10 mouse cellular contexts compared by ENCODE assay signal in the genomic region with DNA sequence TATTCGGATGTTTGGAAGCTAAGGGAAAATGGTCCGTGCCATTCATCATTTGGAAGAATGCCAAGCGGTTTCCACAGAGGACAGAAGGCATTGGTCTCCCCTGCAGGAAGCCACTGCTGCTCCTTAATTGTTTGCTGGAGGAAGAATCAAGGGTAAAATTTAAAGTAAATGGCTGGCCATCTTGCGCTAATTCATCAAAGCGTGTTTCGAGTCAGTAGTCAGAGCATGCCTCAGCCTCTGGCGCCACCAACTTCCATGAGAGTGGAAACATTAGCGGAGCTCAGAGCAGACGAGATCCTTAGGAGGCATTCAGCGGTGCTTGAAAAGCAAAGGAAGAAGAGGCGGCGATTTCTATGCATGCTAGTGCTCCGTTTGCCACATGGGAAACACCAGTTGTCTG.
DNase-seq lines count a peak whose midpoint lies in the region; ATAC-seq and TF ChIP-seq lines count a peak whose summit lies in the region.
"Had no signal": no experiment of that assay in that cellular context is flagged by ENCODE, and none has a peak within 500 bp of the region (broad histone marks: within the 10 kb centered on the region; RNA-seq: fewer than 3 reads in every experiment).

No protein-coding gene starts in this region.

- 86% methylated on average over 13 of the region's 13 CpGs for WGBS in midbrain, embryonic 14.5 days
- WGBS in midbrain, embryonic 11.5 days = 88% methylated on average over 13 of the region's 13 CpGs
- WGBS in heart, adult 2 months = 69% methylated on average over 13 of the region's 13 CpGs
- 70% methylated on average over 13 of the region's 13 CpGs for WGBS in liver, embryonic 12.5 days (ENCODE audit: insufficient replicate concordance)

- peak; percentile 27; the same call in 1 of the 2 replicates for ATAC-seq in midbrain, embryonic 14.5 days (ENCODE audit: low FRiP score, low TSS enrichment)
- no peak for ATAC-seq in midbrain, embryonic 11.5 days (ENCODE audit: low FRiP score)
- no peak for ATAC-seq in liver, embryonic 12.5 days
- no peak for ATAC-seq in activated CD4-positive, CD25-positive, alpha-beta regulatory T cell, adult 4 months

- H3K36me3 ChIP-seq in midbrain, embryonic 14.5 days (ENCODE audit: control insufficient read depth, insufficient read depth, low read length) = no peaks in the 10 kb centered on the region
- H3K36me3 ChIP-seq in midbrain, embryonic 11.5 days (ENCODE audit: control insufficient read depth, insufficient read depth, low read length) = no peaks in the 10 kb centered on the region
- H3K36me3 ChIP-seq in heart, adult 2 months (ENCODE audit: control insufficient read depth, insufficient read depth, low read length) = no peaks in the 10 kb centered on the region
- no peaks in the 10 kb centered on the region for H3K36me3 ChIP-seq in liver, embryonic 12.5 days
- H3K36me3 ChIP-seq: limb, embryonic 13.5 days; midbrain, embryonic 12.5 days had no signal

- intact Hi-C loops in left cerebral cortex, postnatal 25 days (cut with DNase I) = no loop called here
- intact Hi-C loops in heart, adult 2 months (cut with DNase I) = no loop called here

- no peaks in the 10 kb centered on the region for H3K79me2 ChIP-seq in heart, adult 2 months (replicated peaks; ENCODE audit: control insufficient read depth, insufficient read depth, low read length)

- no peak for TF ChIP-seq EP300 in heart, adult 2 months (IDR thresholded peaks at IDR 0.05; ENCODE audit: insufficient read depth, low read depth, low read length)

- no peak overlapping the region for H3K27ac ChIP-seq in midbrain, embryonic 14.5 days (replicated peaks; ENCODE audit: low read depth, low read length)
- H3K27ac ChIP-seq in midbrain, embryonic 11.5 days (ENCODE audit: low read depth, low read length) = no peak overlapping the region
- H3K27ac ChIP-seq in heart, adult 2 months = no peak overlapping the region
- H3K27ac ChIP-seq in liver, embryonic 12.5 days = no peak overlapping the region
- H3K27ac ChIP-seq: limb, embryonic 13.5 days; midbrain, embryonic 12.5 days had no signal

- no peak overlapping the region for H3K4me3 ChIP-seq in midbrain, embryonic 14.5 days (replicated peaks; ENCODE audit: low read depth, low read length)
- no peak overlapping the region for H3K4me3 ChIP-seq in midbrain, embryonic 11.5 days (ENCODE audit: low read depth, low read length)
- no peak overlapping the region for H3K4me3 ChIP-seq in heart, adult 2 months
- H3K4me3 ChIP-seq in liver, embryonic 12.5 days = no peak overlapping the region
- H3K4me3 ChIP-seq: limb, embryonic 13.5 days; midbrain, embryonic 12.5 days had no signal

- H3K9ac ChIP-seq in midbrain, embryonic 14.5 days (replicated peaks; ENCODE audit: low read length) = no peak overlapping the region
- no peak overlapping the region for H3K9ac ChIP-seq in midbrain, embryonic 11.5 days (ENCODE audit: low read length)
- H3K9ac ChIP-seq in heart, adult 2 months (ENCODE audit: low read depth, low read length) = no peak overlapping the region
- H3K9ac ChIP-seq in liver, embryonic 12.5 days = no peak overlapping the region
- H3K9ac ChIP-seq: limb, embryonic 13.5 days; midbrain, embryonic 12.5 days had no signal

- H3K27me3 ChIP-seq in midbrain, embryonic 14.5 days (ENCODE audit: control insufficient read depth, insufficient read depth, low read length) = no peaks in the 10 kb centered on the region
- no peaks in the 10 kb centered on the region for H3K27me3 ChIP-seq in midbrain, embryonic 11.5 days (ENCODE audit: control insufficient read depth, insufficient read depth, low read length)
- no peaks in the 10 kb centered on the region; the same call in 1 of the 2 replicates for H3K27me3 ChIP-seq in heart, adult 2 months (ENCODE audit: control insufficient read depth, insufficient read depth, low read length)
- no peaks in the 10 kb centered on the region for H3K27me3 ChIP-seq in liver, embryonic 12.5 days (replicated peaks)
- H3K27me3 ChIP-seq: limb, embryonic 13.5 days; midbrain, embryonic 12.5 days had no signal

- H3K4me2 ChIP-seq in midbrain, embryonic 14.5 days (ENCODE audit: low read length) = no peak overlapping the region
- no peak overlapping the region for H3K4me2 ChIP-seq in midbrain, embryonic 11.5 days
- H3K4me2 ChIP-seq in liver, embryonic 12.5 days = no peak overlapping the region
- H3K4me2 ChIP-seq: limb, embryonic 13.5 days; midbrain, embryonic 12.5 days had no signal

- no peak for TF ChIP-seq CTCF in heart, adult 2 months (IDR thresholded peaks at IDR 0.05)

- peak; percentile 54 for DNase-seq in midbrain, embryonic 14.5 days
- DNase-seq in midbrain, embryonic 11.5 days (ENCODE audit: low spot score, missing footprints) = no peak
- DNase-seq in frontal cortex, postnatal 14 days (ENCODE audit: low spot score in 2 of 2) = peak; percentile 15 to 23
- peak; percentile 24 to 45 for DNase-seq in left cerebral cortex, postnatal 25 days (ENCODE audit: low spot score in 2 of 2)
- peak; percentile 15 for DNase-seq in telencephalon, adult 2 months (ENCODE audit: low read depth, low spot score)
- DNase-seq in heart, adult 2 months = no peak

- no peak for TF ChIP-seq POLR2A in heart, adult 2 months (IDR thresholded peaks at IDR 0.05; ENCODE audit: insufficient read depth, low read depth, low read length)

- H3K4me1 ChIP-seq in midbrain, embryonic 14.5 days (ENCODE audit: control insufficient read depth, insufficient read depth, low read length) = no peaks in the 10 kb centered on the region
- no peaks in the 10 kb centered on the region for H3K4me1 ChIP-seq in midbrain, embryonic 11.5 days (ENCODE audit: control insufficient read depth, insufficient read depth, low read length)
- H3K4me1 ChIP-seq in heart, adult 2 months (ENCODE audit: control insufficient read depth, insufficient read depth, low read length) = no peaks in the 10 kb centered on the region
- H3K4me1 ChIP-seq in liver, embryonic 12.5 days = no peaks in the 10 kb centered on the region
- H3K4me1 ChIP-seq: limb, embryonic 13.5 days; midbrain, embryonic 12.5 days had no signal

- H3K9me3 ChIP-seq in midbrain, embryonic 14.5 days (ENCODE audit: control insufficient read depth, low read length) = no peaks in the 10 kb centered on the region
- H3K9me3 ChIP-seq in midbrain, embryonic 11.5 days (ENCODE audit: control insufficient read depth, low read length) = no peaks in the 10 kb centered on the region
- no peaks in the 10 kb centered on the region for H3K9me3 ChIP-seq in liver, embryonic 12.5 days (replicated peaks)
- H3K9me3 ChIP-seq: limb, embryonic 13.5 days; midbrain, embryonic 12.5 days had no signal

Comparison
In these comparisons a context has a peak if more than half of its experiments do, and no peak if none do; other contexts are left out.
1. DNase-seq: peak in midbrain, embryonic 14.5 days (single experiment), frontal cortex, postnatal 14 days (2 of 2), left cerebral cortex, postnatal 25 days (2 of 2) and telencephalon, adult 2 months (single experiment); none in midbrain, embryonic 11.5 days (single experiment) and heart, adult 2 months (0 of 2).